Mouse (Mus musculus) thymus, adult 2 months (tissue): ENCODE results near the gene Smndc1.
A peak's percentile ranks its signal among the peaks of the same experiment; 100 is the strongest.

Source experiments
- CTCF ChIP-seq: fragments of 200-500 bp; IDR thresholded peaks from 2 replicates; pipeline ENCODE4 v1.5.1; 2012; ENCODE audit warnings: mild to moderate bottlenecking, control low read depth, low read length, moderate library complexity, borderline replicate concordance; ENCODE audit not compliant: control insufficient read depth, poor library complexity, insufficient read depth; ENCODE audit errors: extremely low read depth
- POLR2A ChIP-seq: fragments of 200-500 bp; IDR thresholded peaks from 2 replicates; pipeline ENCODE4 v1.6.1; 2012; ENCODE audit warnings: mild to moderate bottlenecking, low read length, control low read depth, moderate library complexity; ENCODE audit not compliant: control insufficient read depth, poor library complexity, insufficient read depth; ENCODE audit errors: extremely low read depth

GRCm38 (mm10) chr19:53423341-53423753 is 33.0 kb upstream of the Smndc1 start:
- TF ChIP-seq CTCF = 0 out of 2 replicates have a peak, but pooled peaks have one; percentile 9
- no peak; the same call in 1 of the 2 replicates for TF ChIP-seq POLR2A
